Mouse (Mus musculus): ENCODE measurements around the gene Pde10a. TPM values are rescaled to one million over a fixed set of nuclear protein-coding genes. Genes with fewer than 3 reads are reported as not detected.
A peak's percentile ranks its signal among the peaks of the same experiment; 100 is the strongest.

The Pde10a gene
- polyA plus RNA-seq, 1 experiment, result 2.0 TPM

GRCm38 (mm10) chr17:8864638-8865497 is 339.7 kb downstream of the Pde10a start:
- WGBS, result 58% methylated on average over 8 of the region's 8 CpGs
- no peaks in the 10 kb centered on the region for H3K4me1 ChIP-seq (ENCODE audit: control insufficient read depth, insufficient read depth, low read length)
- DNase-seq, result peak; percentile 24
- no peak overlapping the region for H3K4me3 ChIP-seq (ENCODE audit: insufficient read depth, low read depth, low read length)
- no peaks in the 10 kb centered on the region for H3K27me3 ChIP-seq (replicated peaks; ENCODE audit: control insufficient read depth, insufficient read depth, low read length)
- H3K36me3 ChIP-seq (ENCODE audit: control insufficient read depth, insufficient read depth, low read length), result no peaks in the 10 kb centered on the region
- no peak overlapping the region for H3K27ac ChIP-seq (ENCODE audit: insufficient read depth, low read depth, low read length)
- TF ChIP-seq CTCF (conservative IDR thresholded peaks at IDR 0.05; ENCODE audit: insufficient read depth, insufficient read length, low read depth, low read length) (no peak), POLR2A (IDR thresholded peaks at IDR 0.05; ENCODE audit: low read depth, low read length) (no peak)

- TF ChIP-seq CTCF (conservative IDR thresholded peaks at IDR 0.05; ENCODE audit: insufficient read depth, insufficient read length, low read depth, low read length), result no peak
- no peak for TF ChIP-seq POLR2A (IDR thresholded peaks at IDR 0.05; ENCODE audit: low read depth, low read length)
- H3K27me3 ChIP-seq (replicated peaks; ENCODE audit: control insufficient read depth, insufficient read depth, low read length), result no peaks in the 10 kb centered on the region
- DNase-seq, result no peak
- H3K4me3 ChIP-seq (ENCODE audit: insufficient read depth, low read depth, low read length), result no peak overlapping the region
- no peak overlapping the region for H3K27ac ChIP-seq (ENCODE audit: insufficient read depth, low read depth, low read length)
- H3K36me3 ChIP-seq (ENCODE audit: control insufficient read depth, insufficient read depth, low read length), result no peaks in the 10 kb centered on the region
- whole genome bisulfite sequencing, result 75% methylated on average over 25 of the region's 25 CpGs
- no peaks in the 10 kb centered on the region for H3K4me1 ChIP-seq (ENCODE audit: control insufficient read depth, insufficient read depth, low read length)
Observed at GRCm38 (mm10) chr17:8867331-8868237, 342.4 kb downstream of the Pde10a start.

- Histone ChIP-seq H3K4me3 (ENCODE audit: insufficient read depth, low read depth, low read length) (no peak overlapping the region), H3K36me3 (ENCODE audit: control insufficient read depth, insufficient read depth, low read length) (no peaks in the 10 kb centered on the region), H3K27ac (ENCODE audit: insufficient read depth, low read depth, low read length) (no peak overlapping the region), H3K27me3 (replicated peaks; ENCODE audit: control insufficient read depth, insufficient read depth, low read length) (no peaks in the 10 kb centered on the region), H3K4me1 (ENCODE audit: control insufficient read depth, insufficient read depth, low read length) (no peaks in the 10 kb centered on the region)
- no peak for DNase-seq
- 93% methylated on average over 10 of the region's 10 CpGs for WGBS
- TF ChIP-seq CTCF (conservative IDR thresholded peaks at IDR 0.05; ENCODE audit: insufficient read depth, insufficient read length, low read depth, low read length), result no peak
- no peak for TF ChIP-seq POLR2A (IDR thresholded peaks at IDR 0.05; ENCODE audit: low read depth, low read length)
Observed at GRCm38 (mm10) chr17:8869287-8869686, 344.1 kb downstream of the Pde10a start.

- Histone ChIP-seq H3K27ac (ENCODE audit: insufficient read depth, low read depth, low read length) (no peak overlapping the region), H3K4me3 (ENCODE audit: insufficient read depth, low read depth, low read length) (no peak overlapping the region), H3K36me3 (ENCODE audit: control insufficient read depth, insufficient read depth, low read length) (no peaks in the 10 kb centered on the region), H3K4me1 (ENCODE audit: control insufficient read depth, insufficient read depth, low read length) (no peaks in the 10 kb centered on the region), H3K27me3 (replicated peaks; ENCODE audit: control insufficient read depth, insufficient read depth, low read length) (no peaks in the 10 kb centered on the region)
- WGBS, result 51% methylated on average over 7 of the region's 7 CpGs
- TF ChIP-seq POLR2A (IDR thresholded peaks at IDR 0.05; ENCODE audit: low read depth, low read length), result no peak
- no peak for TF ChIP-seq CTCF (conservative IDR thresholded peaks at IDR 0.05; ENCODE audit: insufficient read depth, insufficient read length, low read depth, low read length)
- DNase-seq, result no peak
Observed at GRCm38 (mm10) chr17:8870848-8871247, 345.7 kb downstream of the Pde10a start.

- WGBS, result 87% methylated on average over 7 of the region's 7 CpGs
- Histone ChIP-seq H3K36me3 (ENCODE audit: control insufficient read depth, insufficient read depth, low read length) (no peaks in the 10 kb centered on the region), H3K27ac (ENCODE audit: insufficient read depth, low read depth, low read length) (no peak overlapping the region; the same call in 1 of the 2 replicates), H3K27me3 (replicated peaks; ENCODE audit: control insufficient read depth, insufficient read depth, low read length) (no peaks in the 10 kb centered on the region), H3K4me3 (ENCODE audit: insufficient read depth, low read depth, low read length) (no peak overlapping the region), H3K4me1 (ENCODE audit: control insufficient read depth, insufficient read depth, low read length) (no peaks in the 10 kb centered on the region)
- TF ChIP-seq CTCF (conservative IDR thresholded peaks at IDR 0.05; ENCODE audit: insufficient read depth, insufficient read length, low read depth, low read length) (no peak), POLR2A (IDR thresholded peaks at IDR 0.05; ENCODE audit: low read depth, low read length) (no peak)
- no peak for DNase-seq
Observed at GRCm38 (mm10) chr17:8871396-8871795, 346.2 kb downstream of the Pde10a start.

- Histone ChIP-seq H3K4me1 (ENCODE audit: control insufficient read depth, insufficient read depth, low read length) (no peaks in the 10 kb centered on the region), H3K36me3 (ENCODE audit: control insufficient read depth, insufficient read depth, low read length) (no peaks in the 10 kb centered on the region), H3K27me3 (replicated peaks; ENCODE audit: control insufficient read depth, insufficient read depth, low read length) (no peaks in the 10 kb centered on the region), H3K4me3 (ENCODE audit: insufficient read depth, low read depth, low read length) (0 out of 2 replicates have a peak overlapping the region, but pooled peaks have one; percentile 5), H3K27ac (ENCODE audit: insufficient read depth, low read depth, low read length) (peak overlapping the region; percentile 27; the same call in 1 of the 2 replicates)
- WGBS, result 44% methylated on average over 12 of the region's 12 CpGs
- DNase-seq, result peak; percentile 63
- TF ChIP-seq CTCF (conservative IDR thresholded peaks at IDR 0.05; ENCODE audit: insufficient read depth, insufficient read length, low read depth, low read length) (no peak), POLR2A (IDR thresholded peaks at IDR 0.05; ENCODE audit: low read depth, low read length) (no peak)
Observed at GRCm38 (mm10) chr17:8871997-8872593, 346.9 kb downstream of the Pde10a start.
